Mouse (Mus musculus): Measurements from ENCODE around the gene Brpf3.
A peak's percentile ranks its signal among the peaks of the same experiment; 100 is the strongest.
"Not testable (repeated sequence)": the region's sequence is repeated elsewhere in the genome, so short reads cannot be mapped to it uniquely, and the experiment has no call there.

Gene Brpf3

DNA sequence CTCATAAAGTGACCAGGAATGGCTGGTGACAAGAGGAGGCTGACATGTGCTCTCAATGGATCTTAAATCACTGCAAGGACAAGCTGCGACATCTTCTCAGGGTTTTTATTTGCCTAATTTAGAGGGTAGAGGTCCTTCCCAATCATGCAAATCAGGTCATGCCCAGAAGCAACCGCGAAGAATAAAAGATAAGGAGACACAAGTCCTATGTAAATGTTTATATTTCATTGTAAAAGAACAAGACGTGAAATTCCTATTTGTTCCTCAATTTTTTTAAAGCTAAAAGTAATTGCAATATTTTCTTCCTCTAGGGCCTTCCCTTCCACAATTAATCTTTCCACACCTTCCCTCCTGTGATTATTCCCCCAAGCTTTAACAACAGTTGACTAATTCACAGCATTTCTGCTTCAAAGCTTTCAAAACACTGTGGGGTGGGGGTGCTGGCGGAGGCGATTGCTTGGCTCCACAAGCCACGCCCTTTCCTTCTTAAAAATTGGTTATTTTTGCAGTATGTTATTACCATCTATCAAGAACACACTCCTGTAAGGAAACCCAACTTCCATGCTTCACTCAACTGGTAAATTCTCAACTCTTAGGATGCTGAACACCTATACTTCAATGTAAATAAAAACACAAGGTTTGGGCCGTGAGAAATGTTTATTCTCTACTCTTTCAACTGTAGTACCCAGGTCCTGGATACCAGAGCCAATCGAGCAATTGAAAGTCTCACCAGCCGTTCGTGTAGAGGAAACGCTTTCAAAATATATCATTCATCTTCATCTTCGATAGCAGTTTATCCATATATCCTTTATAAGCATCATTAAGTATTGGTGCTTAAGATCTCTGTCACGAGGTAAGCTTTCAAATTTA lies 1.4 kb upstream of the Brpf3 start:
- DNase-seq, result peak; percentile 30

- DNase-seq, result no peak
Measured at GRCm38 (mm10) chr17:28800281-28800670, 614 bp upstream of the Brpf3 start.

GRCm38 (mm10) chr17:28801474-28802005 lies 650 bp downstream of the Brpf3 start:
- DNase-seq, result peak; percentile 100

- DNase-seq, result no peak
Measured at GRCm38 (mm10) chr17:28802006-28802481, 1.2 kb downstream of the Brpf3 start.

- no peak for DNase-seq
Measured at GRCm38 (mm10) chr17:28803316-28803715, 2.4 kb downstream of the Brpf3 start.

GRCm38 (mm10) chr17:28804973-28805372 lies 4.1 kb downstream of the Brpf3 start:
- DNase-seq, result no peak

DNA sequence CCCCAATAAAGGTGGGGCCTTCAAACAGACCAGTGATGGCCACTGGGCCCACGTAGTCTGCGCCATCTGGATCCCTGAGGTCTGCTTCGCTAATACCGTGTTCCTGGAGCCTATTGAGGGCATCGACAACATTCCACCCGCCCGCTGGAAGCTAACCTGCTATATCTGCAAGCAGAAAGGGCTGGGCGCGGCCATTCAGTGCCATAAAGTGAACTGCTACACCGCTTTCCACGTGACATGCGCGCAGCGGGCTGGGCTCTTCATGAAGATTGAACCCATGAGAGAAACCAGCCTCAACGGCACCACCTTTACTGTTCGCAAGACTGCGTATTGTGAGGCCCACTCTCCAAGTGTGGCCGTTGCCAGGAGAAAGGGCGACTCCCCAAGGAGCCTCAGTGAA lies 5.9 kb downstream of the Brpf3 start:
- DNase-seq, result no peak

GRCm38 (mm10) chr17:28808714-28809113 lies 7.8 kb downstream of the Brpf3 start:
- no peak for DNase-seq

GRCm38 (mm10) chr17:28809175-28809831 lies 8.4 kb downstream of the Brpf3 start:
- DNase-seq, result no peak

- no peak for DNase-seq
Measured at GRCm38 (mm10) chr17:28812345-28812744, 11.5 kb downstream of the Brpf3 start.

DNA sequence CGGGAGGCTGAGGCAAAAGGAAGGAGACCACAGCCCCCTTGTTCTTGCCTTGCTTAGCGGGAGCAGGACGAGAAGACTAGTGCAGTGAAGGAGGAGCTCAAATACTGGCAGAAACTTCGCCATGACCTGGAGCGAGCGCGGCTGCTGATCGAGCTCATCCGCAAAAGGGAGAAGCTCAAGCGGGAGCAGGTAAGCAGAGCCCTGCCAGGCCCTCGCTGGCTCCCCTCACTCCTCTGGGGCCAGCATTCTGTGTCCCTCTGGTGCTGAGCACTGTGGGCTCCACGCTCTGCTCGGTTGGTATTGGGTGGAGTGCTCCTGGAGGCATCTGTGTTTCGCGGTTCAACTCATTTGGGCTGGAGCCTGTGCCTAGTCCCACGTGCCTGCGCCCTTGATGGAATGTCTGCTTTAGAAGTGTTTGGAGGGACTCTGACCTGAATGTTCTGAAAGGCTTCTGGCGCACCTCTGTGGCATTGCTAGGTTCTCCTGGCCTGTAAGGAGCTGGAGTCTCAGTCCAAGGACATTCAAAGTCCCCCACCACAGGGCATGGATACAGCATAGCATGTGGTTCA lies 13.7 kb downstream of the Brpf3 start:
- DNase-seq, result no peak

- DNase-seq, result peak; percentile 35
Measured at GRCm38 (mm10) chr17:28815384-28816004, 14.6 kb downstream of the Brpf3 start.

DNA sequence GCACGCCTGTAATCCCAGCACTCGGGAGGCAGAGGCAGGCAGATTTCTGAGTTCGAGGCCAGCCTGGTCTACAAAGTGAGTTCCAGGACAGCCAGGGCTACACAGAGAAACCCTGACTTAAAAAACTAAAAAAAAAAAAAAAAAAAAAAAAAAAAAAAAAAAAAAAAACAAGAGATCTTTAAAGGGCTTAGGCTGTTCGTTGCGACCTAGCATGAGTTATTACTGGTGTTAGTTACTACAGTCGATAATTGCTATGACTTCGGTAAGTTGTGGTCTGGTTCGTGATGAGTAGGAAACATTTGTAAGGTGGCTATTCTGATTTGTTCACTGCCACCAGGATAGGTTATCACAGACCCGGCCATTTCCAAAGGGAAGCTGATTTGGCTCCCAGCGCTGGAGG lies 15.4 kb downstream of the Brpf3 start:
- not testable (repeated sequence) for DNase-seq

DNA sequence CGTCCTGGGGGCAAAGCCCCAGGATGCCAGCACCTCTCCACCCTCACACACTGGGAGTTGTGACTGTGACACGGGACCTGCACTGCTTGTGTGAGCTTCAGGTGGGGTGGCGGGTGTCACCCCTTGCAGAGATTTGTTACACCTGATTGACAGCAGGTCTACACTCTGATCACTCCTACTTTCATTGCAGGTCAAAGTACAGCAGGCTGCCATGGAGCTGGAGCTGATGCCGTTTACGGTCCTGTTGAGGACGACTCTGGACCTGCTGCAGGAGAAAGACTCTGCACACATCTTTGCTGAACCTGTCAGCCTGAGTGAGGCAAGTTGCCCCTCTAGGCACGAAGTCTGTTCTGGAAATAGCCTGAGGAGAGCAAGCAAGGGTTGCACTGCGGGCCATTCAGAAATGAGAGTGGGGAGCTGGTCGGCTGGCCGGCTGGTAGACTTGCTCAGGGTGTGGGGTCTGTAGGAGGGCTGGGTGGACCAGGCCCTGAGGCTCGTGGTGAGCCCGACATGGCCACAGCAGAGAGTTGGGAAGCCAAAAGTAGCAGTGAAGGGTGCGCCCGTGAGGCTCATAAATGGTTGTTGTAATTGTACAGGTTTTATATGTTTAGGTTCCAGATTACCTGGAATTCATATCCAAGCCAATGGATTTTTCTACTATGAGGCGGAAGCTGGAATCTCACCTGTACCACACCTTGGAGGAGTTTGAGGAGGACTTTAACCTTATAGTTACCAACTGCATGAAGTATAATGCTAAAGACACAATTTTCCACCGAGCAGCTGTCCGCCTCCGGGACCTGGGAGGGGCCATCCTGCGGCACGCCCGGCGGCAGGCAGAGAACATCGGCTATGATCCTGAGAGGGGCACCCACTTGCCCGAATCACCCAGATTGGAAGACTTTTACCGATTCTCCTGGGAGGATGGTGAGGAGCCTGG lies 16.3 kb downstream of the Brpf3 start:
- no peak for DNase-seq

GRCm38 (mm10) chr17:28820189-28820588 lies 19.3 kb downstream of the Brpf3 start:
- DNase-seq, result no peak

DNA sequence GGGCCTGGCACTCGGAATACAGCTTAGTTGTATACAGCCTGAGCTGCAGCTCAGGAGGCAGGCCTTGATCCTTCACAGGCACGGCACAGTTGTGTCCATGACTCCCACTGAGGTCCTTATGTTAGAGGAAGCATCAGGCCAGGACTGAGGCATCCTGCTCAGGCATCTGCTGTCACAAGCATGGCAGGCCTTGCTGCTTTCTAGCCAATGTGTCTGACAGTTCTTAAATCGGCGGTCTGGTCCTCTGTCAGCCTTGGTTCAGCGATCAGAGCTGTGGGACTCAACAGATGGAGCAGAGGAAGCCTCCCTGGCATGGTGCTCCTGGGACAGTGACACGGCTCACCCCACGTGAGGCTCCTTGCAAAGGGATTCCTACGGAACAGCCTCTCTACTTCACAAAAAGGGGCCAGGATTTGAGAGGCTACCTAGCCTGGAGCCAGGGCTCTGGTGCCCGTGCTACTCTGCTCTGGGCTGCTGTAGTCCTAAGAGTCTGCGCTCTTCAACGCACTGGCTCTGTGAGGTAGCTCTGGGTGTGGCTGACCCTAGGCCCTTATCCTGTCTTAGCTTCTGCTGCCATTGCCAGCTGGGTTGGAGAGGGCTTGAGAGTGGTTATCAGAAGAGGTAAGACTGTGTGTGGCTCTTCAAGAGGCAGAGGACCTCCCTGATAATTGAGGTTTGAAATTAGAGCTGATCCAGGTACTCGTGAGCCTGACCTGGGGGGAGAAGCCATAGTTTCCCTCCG lies 22.3 kb downstream of the Brpf3 start:
- DNase-seq, result no peak

DNA sequence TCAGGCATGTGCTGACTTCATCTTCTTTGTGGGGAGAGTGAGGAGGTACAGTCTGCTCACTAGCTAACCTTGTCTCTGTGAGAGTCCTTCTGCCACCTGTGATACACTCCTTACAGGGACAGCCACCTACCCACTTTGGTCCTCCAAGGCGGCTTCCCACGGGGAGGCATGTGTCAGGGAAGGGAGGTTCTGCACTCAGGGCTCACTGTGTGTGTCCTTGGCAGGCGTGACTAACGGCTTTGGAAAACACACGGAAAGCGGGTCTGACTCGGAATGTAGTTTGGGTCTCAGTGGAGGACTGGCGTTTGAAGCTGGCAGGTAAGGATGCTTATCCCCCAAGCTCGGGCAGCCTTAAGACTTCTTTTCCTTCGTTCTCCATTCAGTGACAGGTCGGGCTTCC lies 22.9 kb downstream of the Brpf3 start:
- DNase-seq, result no peak

GRCm38 (mm10) chr17:28824896-28825295 lies 24.0 kb downstream of the Brpf3 start:
- no peak for DNase-seq

- DNase-seq, result no peak
Measured at GRCm38 (mm10) chr17:28825359-28826041, 24.6 kb downstream of the Brpf3 start.

GRCm38 (mm10) chr17:28827665-28828231 lies 26.9 kb downstream of the Brpf3 start:
- no peak for DNase-seq

Measured in lung, postnatal 10 days (tissue).